Mouse (Mus musculus): ENCODE results near the gene Tnnt2.

Tnnt2 gene

GRCm38 (mm10) chr1:135820071-135820470 lies 16.1 kb upstream of the Tnnt2 start:
- DNase-seq: no peak

GRCm38 (mm10) chr1:135820736-135821364 lies 15.3 kb upstream of the Tnnt2 start:
- no peak for DNase-seq

DNA sequence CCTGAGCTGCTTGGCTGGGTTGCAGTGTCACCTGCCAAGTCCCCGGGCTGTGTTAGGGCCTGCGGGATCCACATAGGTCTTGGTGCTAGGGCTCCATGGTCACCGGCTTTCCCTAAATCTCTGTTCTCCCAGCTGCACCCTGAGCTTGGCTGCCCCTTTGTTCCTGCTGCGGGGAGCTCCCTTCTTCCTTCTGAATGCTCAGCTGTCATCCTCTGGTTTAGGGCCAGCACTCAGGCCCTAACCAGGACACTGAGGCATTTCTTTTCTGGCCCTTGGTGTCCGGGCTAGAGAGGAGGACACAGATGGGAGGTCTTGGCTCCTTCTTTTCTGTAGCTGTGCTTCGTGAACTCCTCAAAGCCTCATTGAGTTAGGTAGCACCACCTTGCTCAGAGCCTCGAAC lies 14.4 kb upstream of the Tnnt2 start:
- no peak for DNase-seq

- peak in 1 of 2 experiments; percentile 40 for DNase-seq
Observed at GRCm38 (mm10) chr1:135828918-135829317, 7.2 kb upstream of the Tnnt2 start.

DNA sequence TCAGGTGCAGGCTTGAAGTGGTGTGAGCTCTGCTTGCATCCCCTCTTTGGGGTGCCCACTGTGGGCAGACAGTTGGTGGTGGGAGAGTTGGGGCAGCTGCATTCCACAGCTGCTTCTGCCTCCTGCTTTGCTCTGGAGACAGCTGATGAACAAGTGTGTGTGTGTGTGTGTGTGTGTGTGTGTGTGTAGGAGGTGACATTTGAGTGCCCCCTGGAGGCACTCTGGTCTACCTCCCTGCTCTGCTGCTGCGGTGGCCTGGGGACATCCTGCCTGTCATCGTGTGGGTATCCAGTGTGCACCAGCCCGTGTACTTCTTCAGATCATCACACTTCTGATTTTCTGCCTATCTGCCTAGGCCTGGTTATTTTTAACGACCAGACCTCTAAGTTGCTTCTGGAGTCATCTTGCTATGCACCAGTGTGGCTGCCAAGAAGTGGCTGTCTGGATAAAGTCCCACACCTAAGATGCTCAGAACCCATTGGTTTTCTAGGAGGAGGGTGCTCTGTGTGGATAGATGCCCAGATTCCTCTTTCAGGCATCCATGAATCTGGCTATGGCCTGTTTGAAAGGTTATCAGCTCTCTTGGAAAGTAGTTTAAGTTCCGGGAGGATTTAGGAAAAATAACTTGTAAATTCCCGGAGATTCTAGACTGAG lies 1.8 kb upstream of the Tnnt2 start:
- peak; percentile 17 to 33 for DNase-seq

- DNase-seq: no peak
Observed at GRCm38 (mm10) chr1:135834983-135835382, 1.2 kb upstream of the Tnnt2 start.

- DNase-seq: no peak
Observed at GRCm38 (mm10) chr1:135838626-135839025, 2.5 kb downstream of the Tnnt2 start.

- DNase-seq: no peak
Observed at GRCm38 (mm10) chr1:135839065-135839464, 2.9 kb downstream of the Tnnt2 start.

DNA sequence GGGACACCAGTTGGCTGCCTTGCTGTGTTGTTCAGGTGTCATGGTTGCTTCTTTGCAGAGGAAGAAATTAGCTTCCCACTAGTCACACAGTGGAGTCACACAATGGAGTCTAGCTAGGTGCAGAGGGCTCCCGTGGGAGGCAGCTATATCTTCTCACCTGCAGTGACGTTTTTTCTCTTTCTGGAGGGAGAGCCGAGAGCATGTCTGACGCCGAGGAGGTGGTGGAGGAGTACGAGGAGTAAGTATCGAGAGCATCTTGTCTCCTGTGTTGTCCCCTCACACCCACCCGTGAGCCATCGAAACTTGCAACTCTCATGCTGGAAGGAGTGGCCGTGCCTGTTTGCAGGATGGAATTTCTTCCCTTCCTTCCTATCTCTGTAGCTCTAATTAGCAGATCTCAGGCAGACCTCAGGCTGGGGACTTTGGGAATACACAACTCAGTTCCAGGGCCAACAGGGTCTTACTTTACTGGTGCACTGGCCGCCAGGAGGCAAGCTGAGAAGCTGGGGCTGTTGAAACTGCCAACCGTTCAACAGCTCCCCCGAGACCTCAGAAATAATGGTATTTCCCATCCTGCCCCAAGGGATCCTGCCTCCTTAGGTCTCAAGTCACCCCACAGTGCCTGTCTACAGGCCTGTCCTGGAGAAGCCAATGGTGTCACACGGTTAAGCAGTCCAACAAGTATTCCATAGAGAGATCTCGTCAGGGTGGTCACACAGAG lies 4.7 kb downstream of the Tnnt2 start:
- no peak for DNase-seq

DNA sequence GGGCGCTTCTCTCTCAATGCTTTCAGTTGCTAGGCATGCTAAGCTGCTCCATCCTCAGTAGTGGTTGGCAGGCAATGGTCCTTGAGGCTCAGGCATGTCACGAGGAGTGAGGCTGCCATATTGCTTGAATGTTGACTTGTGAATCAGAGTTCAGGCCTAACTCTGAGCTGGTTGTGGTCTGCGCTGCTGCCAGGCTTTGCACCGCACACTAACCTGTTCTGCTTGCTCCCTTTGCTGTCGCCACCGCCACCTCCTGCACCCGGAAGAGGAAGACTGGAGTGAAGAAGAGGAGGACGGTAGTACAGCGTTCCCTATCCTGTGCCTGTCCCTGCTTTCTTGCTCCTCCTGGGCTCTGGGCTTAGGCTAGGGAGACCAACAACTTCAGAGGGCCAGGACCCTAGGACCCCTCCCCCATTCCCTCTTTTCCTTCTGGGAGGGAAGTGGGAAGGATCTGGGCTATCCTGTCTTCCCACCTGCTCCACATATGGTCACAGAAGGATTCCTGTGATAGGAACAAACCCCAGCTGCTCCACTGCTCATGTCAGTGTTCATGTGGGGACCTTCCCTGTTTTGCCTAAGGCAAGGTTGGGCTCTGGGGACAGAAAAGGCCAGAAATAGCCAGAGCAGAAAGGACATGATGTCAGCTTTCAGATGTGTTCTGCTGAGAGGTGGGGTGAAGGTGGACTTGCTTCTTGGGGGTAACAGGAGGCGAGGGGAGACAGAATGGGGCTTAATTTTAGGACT lies 7.5 kb downstream of the Tnnt2 start:
- no peak for DNase-seq

DNA sequence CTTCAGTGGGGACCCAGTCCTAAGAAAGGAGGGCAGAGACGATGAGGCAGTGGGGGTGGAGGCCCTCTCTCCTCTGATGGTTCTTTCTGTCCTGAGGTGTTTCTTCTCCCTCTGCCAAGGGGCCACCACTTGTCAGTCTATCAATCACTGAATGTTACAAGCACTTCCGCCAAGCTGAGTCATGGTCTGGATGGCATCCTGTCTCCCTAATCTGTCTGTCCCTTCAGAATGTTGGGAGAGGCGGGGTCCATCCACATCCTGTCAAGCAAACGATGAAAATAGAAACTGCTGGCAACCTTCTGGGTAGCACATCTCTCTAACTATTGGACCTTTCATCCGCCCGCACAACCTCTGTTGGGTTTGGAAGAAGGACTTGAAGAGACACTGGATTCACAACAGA lies 8.3 kb downstream of the Tnnt2 start:
- DNase-seq: no peak

DNA sequence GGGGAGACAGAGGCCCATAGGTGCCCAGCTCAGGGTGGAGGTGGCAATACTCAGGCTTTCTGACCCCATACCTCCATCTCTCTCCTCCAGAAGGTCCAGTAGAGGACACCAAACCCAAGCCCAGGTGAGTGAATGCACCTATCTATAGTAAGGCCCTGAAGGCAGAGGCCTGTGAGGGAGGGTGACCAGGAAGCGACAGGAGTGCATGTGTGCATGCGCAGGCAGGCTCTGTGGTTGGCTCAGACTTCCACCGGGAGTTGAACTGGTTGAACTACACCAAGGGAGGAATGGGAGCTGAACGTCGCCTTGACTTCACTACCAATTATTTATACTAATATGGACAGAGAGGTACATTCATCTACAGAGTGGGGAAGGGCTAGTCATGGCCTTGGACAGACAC lies 10.5 kb downstream of the Tnnt2 start:
- DNase-seq: no peak

DNA sequence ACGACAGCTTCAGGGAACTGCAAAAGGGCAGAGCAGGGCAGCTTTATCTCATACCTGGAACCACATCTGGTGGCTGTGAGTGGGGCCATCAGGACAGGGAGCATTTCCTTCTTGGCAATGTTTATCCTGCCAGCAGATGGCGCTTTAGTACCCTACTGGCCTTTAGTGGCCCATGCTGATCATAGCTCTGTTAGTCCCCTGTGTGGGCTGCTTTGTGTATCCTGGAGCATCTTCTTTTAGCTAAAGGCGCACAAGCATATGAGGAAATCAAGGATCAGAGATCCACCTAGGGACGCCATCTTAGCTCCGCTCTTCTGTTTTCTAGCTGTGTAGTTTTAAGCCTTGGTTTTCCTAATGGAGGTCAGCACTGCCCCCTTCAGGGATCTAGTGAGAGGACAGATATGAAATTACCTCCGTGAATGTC lies 11.0 kb downstream of the Tnnt2 start:
- DNase-seq: peak in 1 of 2 experiments; percentile 26

- DNase-seq: no peak
Observed at GRCm38 (mm10) chr1:135847611-135848351, 11.6 kb downstream of the Tnnt2 start.

DNA sequence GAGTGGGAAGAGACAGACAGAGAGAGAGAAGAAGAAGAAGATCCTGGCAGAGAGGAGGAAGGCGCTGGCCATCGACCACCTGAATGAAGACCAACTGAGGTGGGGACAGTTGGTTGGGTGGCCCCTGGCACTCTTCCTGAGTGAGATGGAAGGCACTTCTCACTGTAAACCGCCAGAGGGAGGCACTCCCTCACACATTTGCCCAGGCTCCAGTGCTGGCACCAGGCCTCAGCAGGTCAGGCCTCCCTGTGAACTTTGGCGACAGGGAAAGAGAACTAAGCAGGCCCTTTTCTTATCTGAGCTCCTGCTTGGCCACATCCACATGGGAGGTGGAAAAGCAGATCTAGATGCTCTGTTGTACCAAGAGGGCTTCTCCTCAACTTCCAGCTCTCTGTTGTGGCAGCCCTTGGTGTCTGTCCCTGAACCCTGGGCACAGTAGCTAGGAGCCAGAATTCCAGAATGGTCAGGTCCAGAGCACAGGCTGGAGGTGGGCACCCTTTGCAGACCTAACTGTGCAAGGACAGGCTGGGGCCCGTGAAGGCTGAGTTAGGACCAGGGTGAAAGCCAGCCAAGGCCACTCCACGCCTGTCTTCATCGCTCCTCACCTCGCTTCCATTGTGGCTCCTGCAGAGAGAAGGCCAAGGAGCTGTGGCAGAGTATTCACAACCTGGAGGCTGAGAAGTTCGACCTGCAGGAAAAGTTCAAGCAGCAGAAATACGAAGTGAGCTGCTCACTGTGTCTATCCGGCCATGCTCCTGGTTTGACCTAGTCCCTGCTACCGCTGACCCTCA lies 14.8 kb downstream of the Tnnt2 start:
- DNase-seq: no peak

GRCm38 (mm10) chr1:135852044-135852756 lies 16.0 kb downstream of the Tnnt2 start:
- DNase-seq: no peak

- no peak for DNase-seq
Observed at GRCm38 (mm10) chr1:135853200-135853599, 17.0 kb downstream of the Tnnt2 start.

- DNase-seq: no peak
Observed at GRCm38 (mm10) chr1:135854591-135855343, 18.6 kb downstream of the Tnnt2 start.

DNA sequence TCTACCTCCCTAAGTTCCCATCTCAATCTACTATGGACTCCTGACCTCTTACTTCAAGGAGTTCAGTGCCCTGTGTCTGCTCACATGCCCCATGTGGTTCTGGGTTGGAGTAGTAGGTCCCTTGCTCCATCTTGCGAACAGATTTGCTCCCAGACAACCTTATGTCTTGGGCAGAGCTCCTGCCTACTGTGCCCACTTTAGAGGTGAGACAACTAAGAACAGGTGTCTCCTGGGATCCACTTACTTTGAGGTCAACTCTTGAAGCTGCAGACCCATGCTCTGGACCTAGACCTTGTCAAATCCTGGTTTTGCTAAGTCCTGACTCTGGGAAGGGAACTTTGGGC lies 19.2 kb downstream of the Tnnt2 start:
- DNase-seq: no peak

DNA sequence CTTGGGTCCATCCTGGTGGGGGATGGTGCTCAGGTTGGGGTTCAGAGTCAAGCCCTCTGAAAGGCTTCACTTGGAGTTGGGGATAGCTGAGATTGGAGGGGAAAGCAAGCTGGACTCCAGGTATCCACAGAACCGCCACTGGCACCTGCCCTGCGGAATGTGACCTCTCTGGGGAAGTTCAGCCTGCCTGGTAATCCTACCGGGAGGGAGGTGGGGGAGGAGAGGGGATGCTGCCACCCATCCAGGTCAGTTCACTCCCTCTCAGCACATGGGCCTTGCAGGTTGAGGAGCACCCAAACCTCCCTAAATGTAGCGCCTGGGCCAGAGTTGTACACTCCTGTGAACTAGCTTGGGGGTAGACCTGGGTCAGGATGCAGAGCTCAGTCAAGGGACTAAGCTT lies 19.9 kb downstream of the Tnnt2 start:
- no peak for DNase-seq

All from thymus, postnatal 36 days (tissue).